Mouse (Mus musculus): ENCODE results near the gene Best2.
A peak's percentile ranks its signal among the peaks of the same experiment; 100 is the strongest.

Best2 gene

GRCm38 (mm10) chr8:85021514-85022055 is 7.3 kb upstream of the Best2 start:
- no peak for DNase-seq (ENCODE audit: low spot score)

GRCm38 (mm10) chr8:85017209-85017608 is 2.9 kb upstream of the Best2 start:
- DNase-seq (ENCODE audit: low spot score): no peak

DNA sequence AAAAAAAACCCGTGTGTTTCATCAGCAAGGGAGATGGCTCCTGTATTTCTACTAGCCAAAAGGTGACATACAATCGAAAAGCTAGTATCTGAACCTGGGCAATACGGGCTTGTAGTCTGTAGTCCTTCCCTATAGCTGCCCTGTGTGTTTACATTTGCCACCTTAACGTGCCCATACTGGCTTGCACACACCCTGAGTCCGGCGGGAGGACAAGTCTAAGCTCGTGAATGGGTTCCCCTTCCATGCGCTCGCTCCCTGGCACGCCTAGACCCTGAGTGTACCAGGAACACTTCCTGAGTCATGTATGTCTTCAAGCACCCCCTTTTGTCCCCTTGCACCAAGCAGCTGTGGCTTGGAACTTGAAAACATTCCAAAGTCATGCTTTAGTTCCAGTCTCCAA is 2.4 kb upstream of the Best2 start:
- no peak for DNase-seq (ENCODE audit: low spot score)

DNA sequence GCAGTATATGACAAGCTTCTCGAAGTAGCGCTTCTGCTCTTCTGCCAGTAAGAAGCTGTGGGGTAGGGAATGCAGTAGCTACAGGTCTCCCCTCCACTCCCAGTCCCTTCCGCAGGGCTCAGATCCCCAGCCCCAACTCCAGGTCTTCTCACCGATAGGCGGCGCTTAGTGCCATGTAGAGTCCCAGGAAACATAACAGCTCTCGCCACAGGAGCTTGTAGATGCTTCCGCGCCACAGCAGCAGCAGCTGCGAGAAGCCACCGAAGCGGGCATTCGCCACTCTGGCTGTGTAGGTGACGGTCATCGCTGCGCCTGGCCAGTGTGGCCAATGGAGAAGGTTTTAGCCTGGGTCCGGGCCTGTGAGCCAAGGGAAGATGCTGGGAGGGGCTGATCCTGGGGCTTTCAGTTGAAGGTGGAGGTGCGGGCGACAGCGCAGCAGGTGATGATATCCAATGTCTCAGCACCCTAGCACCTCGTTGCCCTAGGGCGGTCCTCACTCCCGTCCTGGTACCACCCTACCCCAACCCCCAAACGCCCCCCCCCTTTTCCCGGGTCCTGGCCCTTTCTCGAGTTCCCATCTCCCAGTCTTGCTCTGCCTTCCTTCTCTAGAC is 996 bp downstream of the Best2 start:
- DNase-seq (ENCODE audit: low spot score): peak; percentile 45

DNA sequence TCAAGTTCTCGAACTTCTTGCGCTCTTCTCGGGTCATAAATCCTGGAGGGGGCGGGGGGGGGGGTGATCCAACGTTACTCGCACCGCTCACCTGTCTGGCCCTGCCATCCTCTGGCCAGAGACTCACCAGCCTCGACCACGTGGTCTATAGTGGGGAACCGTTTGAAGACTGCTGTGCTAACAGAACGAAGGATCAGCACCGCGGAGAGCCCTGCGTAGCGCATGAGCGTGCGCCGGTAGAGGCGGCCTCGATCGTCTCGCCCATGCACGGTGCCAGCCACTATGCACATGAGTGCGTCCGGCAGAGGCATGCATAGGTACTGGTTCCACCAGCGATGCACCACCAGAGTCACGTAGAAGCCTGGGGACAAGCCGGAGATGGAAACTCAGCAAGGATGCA is 3.1 kb downstream of the Best2 start:
- DNase-seq (ENCODE audit: low spot score): no peak

DNA sequence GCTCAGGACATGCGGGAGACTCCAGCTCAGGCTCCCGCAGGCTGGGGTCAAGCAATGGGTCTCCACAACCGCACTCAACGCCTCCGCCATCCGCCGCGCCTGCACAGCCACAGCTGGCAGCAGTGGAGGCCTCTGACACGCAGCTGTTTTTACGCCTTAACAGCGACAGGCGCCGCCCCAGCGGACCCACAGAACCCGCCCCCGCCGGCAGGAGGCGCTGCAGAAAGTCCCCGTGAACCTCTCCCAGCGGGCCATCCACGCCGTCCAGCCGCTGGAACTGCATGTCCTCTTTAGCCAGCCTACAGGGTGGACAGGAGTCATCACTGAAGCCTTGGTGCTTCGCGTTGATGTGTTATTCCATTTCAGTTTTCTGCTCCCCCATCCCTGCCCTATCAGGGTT is 6.6 kb downstream of the Best2 start:
- DNase-seq (ENCODE audit: low spot score): no peak

DNA sequence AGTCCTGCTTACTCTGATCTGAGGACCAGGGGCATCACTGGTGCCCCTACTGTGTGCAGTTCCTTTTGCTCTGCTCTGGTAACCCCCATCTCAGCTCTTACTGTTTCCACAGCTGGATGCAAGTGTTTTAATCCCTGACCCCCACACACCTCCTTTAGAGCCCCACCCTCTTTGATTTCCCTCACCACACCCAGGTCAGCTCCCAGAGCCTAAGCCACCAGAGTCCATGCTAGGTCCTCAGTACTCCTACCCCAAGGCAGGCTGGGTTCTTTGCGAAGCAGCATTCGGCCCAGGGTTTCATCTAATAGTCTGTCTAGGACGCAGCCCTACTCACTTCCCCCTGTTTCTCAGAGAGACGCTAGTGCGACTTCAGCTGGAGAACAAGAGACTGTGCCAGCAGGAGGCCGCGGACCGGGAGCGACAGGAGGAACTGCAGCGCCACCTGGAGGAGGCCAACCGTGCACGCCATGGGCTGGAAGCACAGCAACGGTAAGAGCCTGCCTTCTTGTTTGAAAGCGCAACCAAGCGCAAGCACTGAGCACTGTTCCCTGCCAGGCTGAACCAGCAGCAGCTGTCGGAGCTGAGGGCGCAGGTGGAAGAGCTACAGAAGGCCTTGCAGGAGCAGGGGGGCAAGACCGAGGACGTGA is 16.6 kb downstream of the Best2 start:
- peak; percentile 75 for DNase-seq (ENCODE audit: low spot score)

DNA sequence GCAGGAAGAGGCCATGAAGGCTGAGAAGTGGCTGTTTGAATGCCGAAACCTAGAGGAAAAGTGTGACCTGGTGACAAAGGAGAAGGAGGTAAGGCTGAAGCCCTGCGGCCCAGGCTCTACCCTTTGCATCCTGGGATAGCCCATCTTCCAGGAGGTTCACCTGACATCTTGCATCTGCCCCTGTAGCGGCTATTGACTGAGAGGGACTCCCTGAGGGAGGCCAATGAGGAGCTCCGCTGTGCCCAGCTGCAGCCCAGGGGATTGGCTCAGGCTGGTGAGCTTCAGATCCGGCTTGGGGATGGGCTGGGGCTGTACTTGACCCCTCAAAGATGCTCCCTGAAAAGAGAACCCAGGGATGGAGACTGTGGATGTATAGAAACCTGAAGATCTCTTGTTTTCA is 17.4 kb downstream of the Best2 start:
- no peak for DNase-seq (ENCODE audit: low spot score)

- no peak for DNase-seq (ENCODE audit: low spot score)
Measured at GRCm38 (mm10) chr8:84995680-84996079, 18.7 kb downstream of the Best2 start.

DNA sequence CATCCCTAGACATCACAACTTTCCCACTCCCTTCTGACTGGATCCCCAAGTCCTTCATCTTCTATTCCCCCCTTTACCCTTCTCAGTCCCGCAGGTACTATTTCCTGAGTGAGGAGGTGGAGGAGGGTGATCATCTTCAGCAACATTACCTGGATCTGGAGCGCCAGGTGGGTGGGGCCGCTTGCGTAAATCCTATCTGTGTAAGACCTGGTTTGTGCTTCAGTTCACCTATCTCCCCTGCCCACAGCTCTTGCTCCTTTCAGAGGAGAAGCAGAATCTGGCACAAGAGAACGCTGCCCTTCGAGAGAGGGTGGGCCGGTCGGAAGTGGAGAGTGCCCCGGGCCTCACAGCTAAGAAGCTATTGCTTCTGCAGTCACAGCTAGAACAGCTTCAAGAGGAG is 20.0 kb downstream of the Best2 start:
- no peak for DNase-seq (ENCODE audit: low spot score)

- DNase-seq (ENCODE audit: low spot score): no peak
Measured at GRCm38 (mm10) chr8:84990836-84991235, 23.5 kb downstream of the Best2 start.

DNA sequence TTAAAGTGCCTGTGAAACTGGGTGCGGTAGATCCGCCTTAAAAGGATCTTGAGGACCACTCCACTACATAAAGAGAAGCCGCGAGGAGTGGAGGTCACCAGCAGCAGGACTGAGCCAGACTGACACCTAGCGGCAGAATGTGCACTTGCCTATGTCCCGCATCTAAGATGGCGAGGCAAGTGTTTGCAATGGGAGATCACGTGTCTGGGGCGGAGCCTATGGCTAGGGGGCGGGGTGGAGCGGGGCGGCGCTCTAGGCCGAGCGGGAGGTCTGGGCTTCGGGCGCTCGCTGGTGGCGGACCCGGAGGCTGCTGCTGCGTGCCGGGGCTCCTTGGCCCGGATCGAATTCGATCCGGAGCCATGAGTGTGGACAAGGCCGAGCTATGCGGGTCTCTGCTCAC is 24.0 kb downstream of the Best2 start, which contains the start of gene Hook2:
TSS of gene Hook2 (plus strand) at position 255 of the 400 bp plus-strand sequence.
- DNase-seq (ENCODE audit: low spot score): peak; percentile 93

- DNase-seq (ENCODE audit: low spot score): peak; percentile 91
Measured at GRCm38 (mm10) chr8:84989810-84990209, 24.5 kb downstream of the Best2 start.

DNA sequence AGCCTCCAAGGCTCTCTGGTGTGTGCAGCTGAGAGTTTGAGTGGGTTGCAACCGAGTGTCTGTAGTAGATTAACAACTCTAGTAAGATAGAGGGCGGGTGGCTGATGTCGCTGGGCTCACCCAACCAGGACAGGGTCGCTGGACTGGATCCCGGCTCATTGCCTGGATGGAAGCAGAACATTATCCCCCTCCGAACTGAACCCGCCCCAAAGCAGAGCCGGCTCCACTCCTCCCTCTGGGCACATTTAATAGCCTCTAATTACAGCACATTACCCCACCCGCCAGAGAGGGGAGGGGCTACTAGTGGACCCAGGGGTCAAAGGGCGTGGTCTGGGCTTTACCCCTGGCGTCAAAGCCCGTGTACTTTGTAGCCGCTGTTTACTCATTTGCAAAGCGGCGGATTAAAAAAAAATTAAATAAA is 25.0 kb downstream of the Best2 start:
- DNase-seq (ENCODE audit: low spot score): no peak

DNA sequence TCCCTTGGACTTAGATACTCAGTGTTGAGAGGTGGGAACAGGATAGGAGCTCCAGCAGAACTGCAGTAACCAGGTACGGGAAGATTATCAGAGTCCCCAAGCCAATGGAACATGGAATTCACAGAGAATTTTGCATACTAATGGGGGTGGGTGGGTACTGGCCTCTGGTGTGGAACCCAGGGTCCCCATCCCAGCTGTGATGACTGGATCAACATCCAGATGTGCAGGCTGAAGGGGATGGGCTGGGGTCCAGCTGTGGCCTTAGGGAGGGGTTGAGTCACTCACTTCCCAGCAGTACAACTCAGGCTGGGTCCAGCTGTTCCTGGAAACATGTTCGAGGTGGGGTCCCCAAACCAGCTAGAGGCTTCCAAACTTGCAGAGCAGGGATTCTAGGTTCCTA is 26.4 kb downstream of the Best2 start:
- DNase-seq (ENCODE audit: low spot score): no peak

GRCm38 (mm10) chr8:84987388-84987787 is 26.9 kb downstream of the Best2 start:
- no peak for DNase-seq (ENCODE audit: low spot score)

DNA sequence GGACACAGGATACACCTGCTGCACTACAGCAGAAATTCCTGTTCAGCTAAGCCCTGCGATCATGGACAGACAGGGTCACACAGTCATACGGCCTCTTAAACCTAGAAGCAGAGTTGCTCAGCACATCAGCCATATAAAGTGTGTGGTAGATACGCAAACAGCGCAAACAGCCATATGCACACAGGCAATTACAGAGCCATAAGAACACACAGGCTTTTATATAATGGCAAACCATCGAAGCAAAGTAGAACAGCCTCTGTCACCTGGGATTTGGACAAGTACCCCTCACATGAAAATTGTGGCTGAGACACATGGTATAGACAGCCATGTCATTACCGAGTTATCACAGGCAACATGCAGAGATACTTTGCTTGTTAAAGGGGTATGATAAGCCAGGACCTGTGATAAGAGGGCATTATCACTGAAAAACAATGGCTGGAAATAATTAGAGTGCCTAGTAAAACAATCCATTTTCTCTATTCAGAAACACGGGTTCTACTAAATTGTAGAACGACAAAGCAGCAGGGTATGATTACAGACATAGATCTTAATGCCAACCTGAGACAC is 27.9 kb downstream of the Best2 start:
- DNase-seq (ENCODE audit: low spot score): no peak

DNA sequence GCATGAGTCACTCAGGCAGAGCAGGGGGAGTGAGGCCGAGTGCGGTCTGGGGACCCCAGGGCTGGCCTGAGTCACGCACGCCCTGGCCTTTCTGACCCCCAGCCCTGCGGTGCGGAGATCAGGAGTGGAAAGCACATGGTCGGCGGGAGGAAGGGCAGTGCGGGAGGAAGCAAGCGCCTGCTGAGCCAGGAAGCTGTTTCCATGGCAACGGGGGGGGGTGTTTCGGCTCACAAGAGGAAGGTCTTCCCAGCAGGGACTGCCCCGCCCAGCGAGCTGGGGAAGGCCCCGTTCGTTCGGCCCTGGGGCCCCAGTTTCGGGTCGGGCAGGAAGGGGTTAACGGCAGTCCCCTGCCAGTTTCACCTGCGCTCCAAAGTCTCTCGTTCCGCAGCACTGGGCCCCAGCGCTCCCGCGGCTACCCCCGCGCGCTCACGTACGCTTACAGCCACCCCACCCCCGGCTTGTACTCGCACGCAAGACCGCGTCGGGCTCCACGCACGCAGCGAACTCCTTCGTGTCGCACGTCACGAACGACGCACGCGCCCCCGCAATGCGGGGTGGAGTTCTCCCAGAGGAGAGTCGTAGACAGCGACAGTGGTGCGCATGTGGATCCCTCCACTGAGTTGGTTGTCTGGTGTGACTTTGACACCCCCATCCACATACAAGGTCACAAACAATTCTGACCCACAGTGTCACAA is 28.5 kb downstream of the Best2 start:
- DNase-seq (ENCODE audit: low spot score): peak; percentile 79

DNA sequence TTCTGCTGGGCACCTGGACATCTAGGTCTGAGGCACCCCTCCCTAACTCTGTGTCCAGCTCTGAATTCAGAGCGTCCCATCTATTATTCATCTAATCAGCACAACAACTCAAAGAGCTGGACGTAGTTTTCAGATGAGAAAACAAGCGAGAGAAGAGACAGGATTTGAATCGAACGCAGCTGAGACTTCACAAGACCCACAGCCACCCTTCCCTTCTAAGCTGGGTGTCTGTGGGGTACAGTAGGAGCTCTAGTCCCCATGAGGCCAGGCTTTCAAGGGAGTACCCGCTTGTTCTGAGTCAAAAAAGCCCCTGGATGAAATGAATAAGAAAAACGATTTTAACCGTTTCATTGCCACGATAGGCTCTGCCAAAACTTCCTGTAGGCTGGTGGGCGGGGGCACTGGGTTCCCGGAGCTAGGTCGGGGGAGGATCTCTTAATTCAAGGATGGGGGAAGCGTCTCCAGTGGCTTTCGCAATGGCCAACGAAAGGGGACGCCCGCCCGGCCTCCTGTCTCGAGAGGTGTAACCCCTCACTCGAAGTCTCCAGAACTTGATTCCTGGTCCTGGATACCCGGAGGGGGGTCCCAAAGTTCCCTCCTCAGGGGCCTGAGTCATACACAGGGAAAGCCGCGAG is 29.2 kb downstream of the Best2 start:
- DNase-seq (ENCODE audit: low spot score): no peak

DNA sequence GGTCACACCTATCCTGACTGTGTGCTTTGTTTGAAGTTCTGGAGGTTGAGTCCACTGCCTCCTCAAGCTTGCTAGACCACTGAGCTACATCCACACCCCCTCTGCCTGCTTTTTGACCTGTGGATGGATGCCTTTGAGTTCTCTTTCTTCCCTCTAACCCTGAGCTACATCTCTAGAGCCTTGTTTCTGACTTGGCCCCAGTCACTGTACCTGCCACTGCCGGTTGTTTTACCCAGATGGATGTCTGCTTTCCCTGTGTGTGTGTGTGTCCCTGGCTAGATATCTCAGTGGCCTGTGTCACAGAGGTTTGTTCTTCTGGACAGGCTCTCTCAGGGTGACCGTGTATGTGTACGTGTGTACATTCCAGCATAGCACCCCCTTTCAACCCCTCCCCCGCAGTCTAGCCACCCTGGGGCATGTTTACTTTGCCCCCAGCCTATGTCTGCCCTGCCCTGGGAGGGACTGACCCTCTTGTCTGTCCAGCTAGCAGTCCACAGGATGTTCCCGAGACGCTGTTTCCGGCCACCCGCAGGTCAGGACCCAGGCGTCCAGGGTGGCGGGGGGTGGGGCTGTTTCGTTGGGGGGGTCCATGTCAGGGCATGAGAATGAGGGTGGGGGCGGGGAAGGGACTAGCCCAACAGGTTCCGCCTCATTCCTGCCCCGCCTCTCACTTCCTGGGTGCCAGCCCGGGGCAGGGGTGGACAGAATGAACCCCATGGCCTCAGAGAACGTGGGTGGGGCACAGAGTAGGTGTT is 29.9 kb downstream of the Best2 start:
- no peak for DNase-seq (ENCODE audit: low spot score)

DNA sequence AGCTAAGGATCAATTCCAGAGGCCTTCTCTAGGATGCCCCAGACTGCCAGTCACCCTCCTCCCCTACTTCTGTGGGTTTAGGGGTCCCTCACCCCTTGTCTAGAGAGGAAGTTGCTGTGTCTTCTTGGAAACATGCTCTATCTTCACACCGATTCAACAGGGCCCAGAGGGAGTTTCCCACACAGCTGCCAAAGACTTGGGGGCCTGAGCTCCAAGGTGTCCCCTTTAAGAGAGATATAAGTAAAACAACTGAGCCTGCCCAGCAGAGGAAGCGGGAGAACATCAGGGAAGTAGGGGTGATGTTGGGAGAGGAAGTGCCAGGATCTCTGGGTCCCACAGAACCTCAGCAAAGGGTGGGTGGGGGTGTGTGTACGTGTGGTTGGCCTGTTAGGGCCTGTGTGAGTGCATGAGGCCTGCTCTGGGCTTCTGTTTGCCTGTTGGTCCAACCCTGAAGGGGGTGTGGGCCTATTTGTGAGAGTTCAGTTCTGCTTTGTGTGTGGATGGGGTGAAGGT is 31.8 kb downstream of the Best2 start:
- DNase-seq (ENCODE audit: low spot score): no peak

All from spleen, adult 12 weeks (tissue).